Mouse (Mus musculus) liver, embryonic 11.5 days (tissue): ENCODE data around the gene Art3. TPM values are rescaled to one million over a fixed set of nuclear protein-coding genes. Genes with fewer than 3 reads are reported as not detected.
A peak's percentile ranks its signal among the peaks of the same experiment; 100 is the strongest.

Source experiments
- ATAC-seq: fragments of 200-750 bp; cut with Nextera tagmentation; replicated peaks from 2 replicates; pipeline ENCODE4 v1.8.0; 2017; ENCODE audit warnings: moderate number of reproducible peaks, mild to moderate bottlenecking, moderate TSS enrichment, moderate library complexity; ENCODE audit not compliant: low FRiP score
- DNase-seq: peaks from one replicate; pipeline ENCODE4 v3.0.0-alpha.2; 2017; ENCODE audit warnings: low spot score
- H3K27ac ChIP-seq: fragments of 300-500 bp; sonication (generic); 2 replicates; pipeline ENCODE4 v1.5.1; 2014; ENCODE audit warnings: mild to moderate bottlenecking, low read depth, low read length, control low read depth
- H3K27me3 ChIP-seq: fragments of 300-500 bp; sonication (generic); replicated peaks from 2 replicates; pipeline ENCODE4 v1.6.1; 2014; ENCODE audit warnings: low read length, mixed read lengths; ENCODE audit not compliant: control insufficient read depth, insufficient read depth
- H3K36me3 ChIP-seq: fragments of 300-500 bp; sonication (generic); 2 replicates; pipeline ENCODE4 v1.6.1; 2014; ENCODE audit warnings: mild to moderate bottlenecking, low read length, moderate library complexity, mixed read lengths; ENCODE audit not compliant: control insufficient read depth, insufficient read depth
- H3K4me1 ChIP-seq: fragments of 300-500 bp; sonication (generic); replicated peaks from 2 replicates; pipeline ENCODE4 v1.6.1; 2014; ENCODE audit warnings: low read length, mixed read lengths; ENCODE audit not compliant: control insufficient read depth, insufficient read depth
- H3K4me2 ChIP-seq: fragments of 300-500 bp; sonication (generic); 2 replicates; pipeline ENCODE4 v1.6.1; 2014; ENCODE audit warnings: mild to moderate bottlenecking, control low read depth, moderate library complexity
- H3K4me3 ChIP-seq: fragments of 300-500 bp; sonication (generic); 2 replicates; pipeline ENCODE4 v1.5.1; 2014; ENCODE audit warnings: low read depth, low read length, control low read depth
- H3K9ac ChIP-seq: fragments of 300-500 bp; sonication (generic); 2 replicates; pipeline ENCODE4 v1.6.1; 2014; ENCODE audit warnings: low read depth, low read length, control low read depth
- H3K9me3 ChIP-seq: fragments of 300-500 bp; sonication (generic); 2 replicates; pipeline ENCODE4 v1.6.1; 2016; ENCODE audit warnings: low read length, inconsistent platforms, mixed read lengths; ENCODE audit not compliant: control insufficient read depth
- WGBS: fragments of 180-500 bp; shearing (Covaris S2); extraction: QIAGEN DNeasy Blood & Tissue Kit; methylation state at CpG from one replicate; pipeline ENCODE4 v1.1.7; 2014; 5-methylcytosine and 5-hydroxymethylcytosine counted together
- polyA plus RNA-seq: library from polyadenylated mRNA; unstranded; fragments of >200 nt; fragmentation: Nextera tagmentation; extraction: Ambion mirVana; gene quantifications from 2 replicates; pipeline ENCODE4 v1.2.1, GENCODE M21; 2014

The Art3 gene
- polyA plus RNA-seq, 1 experiment from 2014 or later, result 1.8 TPM

DNA sequence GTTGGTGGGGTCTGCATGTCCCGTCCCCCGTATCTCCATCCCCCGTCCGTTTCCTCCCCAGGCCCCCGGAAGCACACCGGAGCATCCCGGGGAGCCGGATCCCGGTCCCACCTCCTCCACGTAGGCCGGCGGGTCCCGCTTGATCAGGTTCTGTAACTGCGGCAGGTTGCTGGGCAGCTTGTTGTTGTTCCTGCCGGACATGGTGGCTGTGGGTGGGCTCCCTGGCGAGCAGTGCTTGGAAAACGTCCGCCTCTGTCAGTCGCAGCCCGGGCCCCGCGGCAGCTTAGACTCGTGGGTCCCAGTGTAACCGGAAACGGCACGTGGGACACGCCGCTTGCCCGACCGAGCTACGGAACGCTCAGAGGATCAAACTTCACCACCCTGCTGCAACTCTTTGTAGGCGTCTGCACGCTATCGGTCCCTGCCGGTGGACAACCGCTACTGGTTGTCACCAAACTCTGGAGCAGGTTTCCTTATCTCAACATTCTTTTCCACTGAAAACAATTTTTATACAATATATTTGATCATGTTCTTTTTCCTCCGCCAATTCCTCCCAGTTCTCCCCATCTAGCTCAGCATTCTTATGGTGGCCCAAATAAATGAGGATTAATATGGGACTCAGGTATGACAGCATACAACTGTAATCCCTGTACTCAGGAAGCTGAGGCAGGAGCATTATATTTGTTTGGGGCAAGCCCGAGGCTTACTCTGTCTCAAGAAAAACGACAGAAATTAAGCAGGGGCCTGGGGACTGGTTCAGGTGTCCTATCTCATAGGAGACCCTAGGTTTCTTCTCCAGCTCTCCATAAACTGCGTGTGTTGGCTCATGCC is 21.7 kb upstream of the Art3 start, which contains the start of gene Sdad1:
Sdad1 (minus strand) TSS at position 799 of the 831 bp plus-strand sequence.
- Histone ChIP-seq H3K27ac (peak within 1 kb of the TSS; percentile 54; the same call in 1 of the 2 replicates), H3K9me3 (no peaks in the 10 kb centered on the region), H3K9ac (peak within 1 kb of the TSS; percentile 83), H3K36me3 (peaks cover 11% of the 10 kb centered on the region), H3K4me2 (peak within 1 kb of the TSS; percentile 65), H3K4me1 (peaks cover 14% of the 10 kb centered on the region), H3K4me3 (peak within 1 kb of the TSS; percentile 83), H3K27me3 (no peaks in the 10 kb centered on the region)
- DNase-seq (peak; percentile 89), ATAC-seq (peak; percentile 89)
- 2% methylated on average over 41 of the region's 41 CpGs for WGBS

GRCm38 (mm10) chr5:92312046-92312715 is 19.4 kb upstream of the Art3 start:
- Histone ChIP-seq H3K9ac (no peak overlapping the region), H3K4me2 (no peak overlapping the region), H3K4me1 (peaks cover 14% of the 10 kb centered on the region), H3K4me3 (no peak overlapping the region), H3K36me3 (no peaks in the 10 kb centered on the region), H3K27me3 (no peaks in the 10 kb centered on the region), H3K9me3 (no peaks in the 10 kb centered on the region), H3K27ac (no peak overlapping the region)
- no peak for ATAC-seq
- peak; percentile 51 for DNase-seq
- WGBS, result 13% methylated on average over 13 of the region's 13 CpGs

DNA sequence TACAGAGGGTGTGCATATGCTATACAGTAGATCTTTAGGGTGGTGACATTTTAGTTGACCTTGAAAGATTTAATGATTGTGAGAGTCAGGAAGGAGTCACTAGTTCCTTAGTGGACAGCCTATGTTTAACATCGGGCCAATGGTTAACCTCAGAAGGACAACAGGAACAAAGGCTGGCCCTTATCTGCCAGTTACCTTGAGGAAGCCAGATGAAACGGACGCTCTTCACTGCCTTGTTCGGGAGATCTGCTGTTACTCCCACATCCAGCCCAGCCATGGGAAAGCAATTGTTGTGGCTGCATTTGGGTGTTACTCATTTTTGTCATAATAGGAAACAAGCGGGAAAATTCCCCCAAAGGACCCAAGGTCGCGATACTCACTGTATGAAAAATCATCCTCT is 17.9 kb upstream of the Art3 start:
- Histone ChIP-seq H3K9ac (no peak overlapping the region), H3K4me3 (no peak overlapping the region), H3K4me2 (no peak overlapping the region), H3K9me3 (no peaks in the 10 kb centered on the region), H3K4me1 (peaks cover 9% of the 10 kb centered on the region; the same call in 1 of the 2 replicates), H3K27ac (no peak overlapping the region), H3K36me3 (no peaks in the 10 kb centered on the region), H3K27me3 (no peaks in the 10 kb centered on the region)
- 39% methylated on average over 7 of the region's 7 CpGs for WGBS
- DNase-seq, result no peak
- ATAC-seq, result no peak

DNA sequence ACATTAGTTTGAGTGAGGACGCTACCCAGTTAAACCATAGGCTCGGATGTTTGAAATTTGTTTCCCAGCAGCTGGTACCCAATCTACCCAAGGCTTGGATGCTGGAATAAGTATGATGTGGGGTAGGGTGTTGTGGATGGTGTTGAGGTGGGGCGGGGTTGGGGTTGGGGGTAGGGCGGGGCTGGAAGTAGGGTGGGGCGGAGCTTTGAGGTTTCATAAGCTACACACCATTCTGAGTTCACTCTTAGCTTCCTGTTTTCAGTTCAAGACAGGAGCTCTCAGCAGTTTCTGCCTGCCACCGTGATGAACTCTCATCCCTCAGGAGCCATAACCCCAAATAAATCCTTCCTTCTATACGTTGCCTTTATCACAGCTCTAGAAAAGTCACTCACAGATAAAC is 13.5 kb upstream of the Art3 start:
- peak; percentile 71 for ATAC-seq
- Histone ChIP-seq H3K9me3 (no peaks in the 10 kb centered on the region), H3K4me1 (no peaks in the 10 kb centered on the region), H3K36me3 (no peaks in the 10 kb centered on the region), H3K4me2 (no peak overlapping the region), H3K9ac (no peak overlapping the region), H3K4me3 (no peak overlapping the region), H3K27me3 (no peaks in the 10 kb centered on the region), H3K27ac (no peak overlapping the region)
- DNase-seq, result no peak
- WGBS, result 67% methylated on average over 7 of the region's 7 CpGs

GRCm38 (mm10) chr5:92318596-92318995 is 13.0 kb upstream of the Art3 start:
- no peak for ATAC-seq
- DNase-seq, result no peak
- Histone ChIP-seq H3K27ac (no peak overlapping the region), H3K4me1 (no peaks in the 10 kb centered on the region), H3K4me2 (no peak overlapping the region), H3K4me3 (no peak overlapping the region), H3K9me3 (no peaks in the 10 kb centered on the region), H3K36me3 (no peaks in the 10 kb centered on the region), H3K27me3 (no peaks in the 10 kb centered on the region), H3K9ac (no peak overlapping the region)
- WGBS, result 82% methylated on average over 14 of the region's 14 CpGs

- Histone ChIP-seq H3K27me3 (no peaks in the 10 kb centered on the region), H3K36me3 (no peaks in the 10 kb centered on the region), H3K27ac (no peak overlapping the region), H3K9me3 (no peaks in the 10 kb centered on the region), H3K4me2 (no peak overlapping the region), H3K9ac (no peak overlapping the region), H3K4me1 (no peaks in the 10 kb centered on the region), H3K4me3 (no peak overlapping the region)
- ATAC-seq (no peak), DNase-seq (no peak)
- 70% methylated on average over 8 of the region's 8 CpGs for WGBS
Observed at GRCm38 (mm10) chr5:92321631-92322400, 9.8 kb upstream of the Art3 start.

- H3K4me2 ChIP-seq, result no peak overlapping the region
- no peaks in the 10 kb centered on the region for H3K36me3 ChIP-seq
- H3K9me3 ChIP-seq, result no peaks in the 10 kb centered on the region
- no peaks in the 10 kb centered on the region for H3K4me1 ChIP-seq
- H3K4me3 ChIP-seq, result no peak overlapping the region
- ATAC-seq (no peak), DNase-seq (no peak)
- no peak overlapping the region for H3K27ac ChIP-seq
- no peak overlapping the region for H3K9ac ChIP-seq
- 80% methylated on average over 4 of the region's 4 CpGs for WGBS
- H3K27me3 ChIP-seq, result no peaks in the 10 kb centered on the region
Observed at GRCm38 (mm10) chr5:92322612-92323011, 9.0 kb upstream of the Art3 start.

- Histone ChIP-seq H3K27me3 (no peaks in the 10 kb centered on the region), H3K36me3 (no peaks in the 10 kb centered on the region), H3K27ac (no peak overlapping the region), H3K9me3 (no peaks in the 10 kb centered on the region), H3K4me2 (no peak overlapping the region), H3K4me1 (no peaks in the 10 kb centered on the region), H3K4me3 (no peak overlapping the region), H3K9ac (no peak overlapping the region)
- no peak for ATAC-seq
- 71% methylated on average over 5 of the region's 5 CpGs for WGBS
- no peak for DNase-seq
Observed at GRCm38 (mm10) chr5:92323264-92323663, 8.4 kb upstream of the Art3 start.
